Mouse (Mus musculus) embryonic facial prominence, embryonic 12.5 days (tissue): ENCODE results near the gene Ccdc88c. TPM values are rescaled to one million over a fixed set of nuclear protein-coding genes. Genes with fewer than 3 reads are reported as not detected.

Experiments used
- ATAC-seq: fragments of 200-750 bp; cut with Nextera tagmentation; 2 replicates; pipeline ENCODE4 v1.8.0; 2017; ENCODE audit not compliant: insufficient number of reproducible peaks, insufficient read depth, low FRiP score, low TSS enrichment
- H3K27ac ChIP-seq: fragments of 300-500 bp; sonication (generic); 2 replicates; pipeline ENCODE4 v1.5.1; 2016; ENCODE audit warnings: mild to moderate bottlenecking
- H3K27me3 ChIP-seq: fragments of 300-500 bp; sonication (generic); 2 replicates; pipeline ENCODE4 v1.6.1; 2016; ENCODE audit warnings: mild to moderate bottlenecking, moderate library complexity
- H3K36me3 ChIP-seq: fragments of 300-500 bp; sonication (generic); 2 replicates; pipeline ENCODE4 v1.6.1; 2016; ENCODE audit warnings: mild to moderate bottlenecking
- H3K4me1 ChIP-seq: fragments of 300-500 bp; sonication (generic); 2 replicates; pipeline ENCODE4 v1.6.1; 2016
- H3K4me2 ChIP-seq: fragments of 300-500 bp; sonication (generic); replicated peaks from 2 replicates; pipeline ENCODE4 v1.6.1; 2016; ENCODE audit warnings: mild to moderate bottlenecking, moderate library complexity
- H3K4me3 ChIP-seq: fragments of 300-500 bp; sonication (generic); 2 replicates; pipeline ENCODE4 v1.5.1; 2016; ENCODE audit warnings: mild to moderate bottlenecking
- H3K9ac ChIP-seq: fragments of 300-500 bp; sonication (generic); 2 replicates; pipeline ENCODE4 v1.6.1; 2016; ENCODE audit warnings: mild to moderate bottlenecking, moderate library complexity
- H3K9me3 ChIP-seq: fragments of 300-500 bp; sonication (generic); 2 replicates; pipeline ENCODE4 v1.6.1; 2016; ENCODE audit warnings: mild to moderate bottlenecking, moderate library complexity
- WGBS: fragments of 180-500 bp; shearing (Covaris S2); methylation state at CpG from one replicate; pipeline ENCODE4 v1.1.7; 2016; 5-methylcytosine and 5-hydroxymethylcytosine counted together
- polyA plus RNA-seq: library from polyadenylated mRNA; unstranded; fragments of >200 nt; fragmentation: Nextera tagmentation; extraction: Ambion mirVana; gene quantifications from 2 replicates; pipeline ENCODE4 v1.2.1, GENCODE M21; 2016

The Ccdc88c gene
- polyA plus RNA-seq, 1 experiment from 2014 or later, result 6.7 TPM

DNA sequence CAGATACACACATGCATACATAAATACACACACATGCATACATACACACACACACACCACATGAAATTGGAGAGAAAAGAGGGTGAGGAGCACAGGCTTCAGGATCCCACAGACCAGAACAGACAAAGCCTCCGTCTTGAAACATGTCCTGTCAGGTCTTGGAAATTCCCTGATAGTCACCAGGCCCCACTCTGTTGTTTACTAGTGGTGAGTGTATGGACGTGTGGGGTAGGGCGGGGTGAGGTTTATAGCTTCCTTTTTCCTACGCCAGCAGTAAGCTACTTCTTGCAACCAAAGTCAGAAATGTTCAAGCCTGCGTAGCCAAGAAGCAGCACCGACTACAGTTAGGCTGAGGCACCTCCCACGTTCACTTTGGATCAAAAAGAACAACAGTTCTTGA lies 145.7 kb downstream of the Ccdc88c start:
- no peak overlapping the region for H3K9ac ChIP-seq
- H3K27ac ChIP-seq, result no peak overlapping the region
- H3K4me3 ChIP-seq, result no peak overlapping the region
- ATAC-seq, result no peak
- H3K27me3 ChIP-seq, result no peaks in the 10 kb centered on the region
- no peaks in the 10 kb centered on the region for H3K9me3 ChIP-seq
- WGBS, result 83% methylated on average over 7 of the region's 7 CpGs
- no peak overlapping the region for H3K4me2 ChIP-seq
- H3K36me3 ChIP-seq, result no peaks in the 10 kb centered on the region
- H3K4me1 ChIP-seq, result no peaks in the 10 kb centered on the region

GRCm38 (mm10) chr12:100878556-100878955 lies 150.3 kb downstream of the Ccdc88c start:
- no peaks in the 10 kb centered on the region for H3K4me1 ChIP-seq
- WGBS, result 92% methylated on average over 16 of the region's 16 CpGs
- no peaks in the 10 kb centered on the region for H3K9me3 ChIP-seq
- no peak for ATAC-seq
- no peak overlapping the region for H3K27ac ChIP-seq
- H3K4me3 ChIP-seq, result no peak overlapping the region
- no peak overlapping the region for H3K9ac ChIP-seq
- H3K36me3 ChIP-seq, result no peaks in the 10 kb centered on the region
- no peaks in the 10 kb centered on the region for H3K27me3 ChIP-seq
- H3K4me2 ChIP-seq, result no peak overlapping the region

DNA sequence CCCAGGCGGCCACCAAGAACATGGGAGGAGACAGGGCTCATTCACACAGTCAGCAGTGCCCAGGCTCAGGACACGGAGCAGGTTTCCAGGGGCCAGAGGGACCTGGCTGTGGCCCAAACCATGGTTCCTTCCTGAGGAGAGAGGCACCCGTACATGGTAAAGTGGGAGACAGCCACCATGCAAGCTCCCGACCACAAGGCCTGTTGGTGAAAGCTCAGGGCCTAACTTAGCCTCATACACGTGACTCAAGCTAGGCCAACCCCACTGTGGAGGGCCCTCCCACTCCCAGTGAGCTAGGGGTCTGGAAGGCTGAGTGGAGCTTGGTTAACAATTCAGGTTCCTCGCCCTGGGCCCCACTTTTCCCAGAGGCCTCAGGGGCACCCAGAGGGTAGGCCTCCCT lies 150.9 kb downstream of the Ccdc88c start:
- Histone ChIP-seq H3K9me3 (no peaks in the 10 kb centered on the region), H3K36me3 (no peaks in the 10 kb centered on the region), H3K27me3 (no peaks in the 10 kb centered on the region), H3K4me3 (no peak overlapping the region), H3K27ac (no peak overlapping the region), H3K4me2 (no peak overlapping the region), H3K9ac (no peak overlapping the region), H3K4me1 (no peaks in the 10 kb centered on the region)
- 82% methylated on average over 6 of the region's 6 CpGs for WGBS
- ATAC-seq, result no peak

DNA sequence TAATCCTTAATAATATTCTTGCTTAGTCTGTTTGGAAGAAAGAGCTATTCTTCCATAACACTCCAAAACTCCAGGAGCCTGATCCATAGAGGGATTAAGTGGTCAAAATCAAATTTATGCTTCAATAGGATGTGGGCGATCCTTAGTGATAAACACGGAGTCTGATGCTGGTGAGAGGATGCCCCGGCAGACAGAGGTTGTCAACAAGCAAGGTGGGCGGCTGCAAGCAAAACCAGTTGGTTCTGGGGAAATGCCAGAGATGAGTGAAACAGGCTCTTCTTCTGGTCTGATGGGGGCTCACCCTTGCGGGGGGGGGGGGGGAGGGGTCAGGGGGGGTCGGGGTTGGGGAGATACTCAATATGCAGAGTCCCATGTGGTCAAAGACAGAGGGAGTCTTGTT lies 152.9 kb downstream of the Ccdc88c start:
- no peaks in the 10 kb centered on the region for H3K9me3 ChIP-seq
- no peak overlapping the region for H3K4me3 ChIP-seq
- H3K9ac ChIP-seq, result no peak overlapping the region
- no peak overlapping the region for H3K27ac ChIP-seq
- 73% methylated on average over 6 of the region's 6 CpGs for WGBS
- H3K4me1 ChIP-seq, result no peaks in the 10 kb centered on the region
- no peaks in the 10 kb centered on the region for H3K36me3 ChIP-seq
- no peak overlapping the region for H3K4me2 ChIP-seq
- ATAC-seq, result no peak
- H3K27me3 ChIP-seq, result no peaks in the 10 kb centered on the region

GRCm38 (mm10) chr12:100875553-100875952 lies 153.3 kb downstream of the Ccdc88c start:
- no peaks in the 10 kb centered on the region for H3K27me3 ChIP-seq
- no peak overlapping the region for H3K4me2 ChIP-seq
- H3K9ac ChIP-seq, result no peak overlapping the region
- H3K27ac ChIP-seq, result no peak overlapping the region
- no peaks in the 10 kb centered on the region for H3K4me1 ChIP-seq
- no peak for ATAC-seq
- WGBS, result 63% methylated on average over 3 of the region's 3 CpGs
- no peaks in the 10 kb centered on the region for H3K36me3 ChIP-seq
- no peaks in the 10 kb centered on the region for H3K9me3 ChIP-seq
- no peak overlapping the region for H3K4me3 ChIP-seq

DNA sequence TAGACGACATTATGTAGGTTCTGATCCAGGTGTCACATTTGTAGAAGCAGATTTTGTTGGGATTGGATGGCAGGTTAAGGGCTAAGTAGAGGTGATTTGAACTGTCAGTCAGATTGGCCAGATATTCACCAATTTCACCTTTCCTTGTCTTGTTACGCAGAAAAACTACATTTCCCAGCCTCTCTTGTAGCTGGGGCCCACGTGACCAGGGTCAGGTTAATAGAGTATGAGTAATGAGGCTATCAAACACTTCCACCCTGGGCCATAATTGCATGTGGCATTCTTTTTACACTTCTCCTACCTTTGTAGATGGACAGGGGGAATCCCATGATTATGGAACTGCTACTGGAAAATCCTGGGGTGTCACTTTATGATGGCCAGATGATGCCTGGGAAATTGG lies 155.2 kb downstream of the Ccdc88c start:
- Histone ChIP-seq H3K9me3 (no peaks in the 10 kb centered on the region), H3K4me2 (no peak overlapping the region), H3K9ac (no peak overlapping the region), H3K27me3 (no peaks in the 10 kb centered on the region), H3K4me1 (no peaks in the 10 kb centered on the region), H3K27ac (no peak overlapping the region), H3K36me3 (no peaks in the 10 kb centered on the region), H3K4me3 (no peak overlapping the region)
- WGBS, result 80% methylated on average over 3 of the region's 3 CpGs
- ATAC-seq, result no peak

DNA sequence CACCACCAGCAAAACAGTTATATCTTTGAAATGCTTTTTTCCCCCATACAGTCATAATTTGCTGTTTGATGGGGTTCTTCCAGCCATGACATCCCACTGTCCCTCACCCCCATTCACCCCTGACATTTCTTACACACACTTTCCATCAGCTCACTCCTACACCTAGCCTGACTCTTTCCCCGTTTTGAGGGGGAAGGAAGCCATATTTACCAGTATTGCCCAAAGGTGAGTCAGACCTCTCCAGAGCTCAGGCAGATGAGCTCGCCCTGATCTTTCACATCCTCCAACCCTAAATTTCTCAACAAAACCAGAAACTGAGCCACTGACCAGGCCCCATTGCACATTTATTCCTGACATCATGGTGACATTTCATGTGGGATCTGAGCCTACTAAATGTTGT lies 157.0 kb downstream of the Ccdc88c start:
- no peak for ATAC-seq
- no peak overlapping the region for H3K4me3 ChIP-seq
- 69% methylated on average over 2 of the region's 2 CpGs for WGBS

DNA sequence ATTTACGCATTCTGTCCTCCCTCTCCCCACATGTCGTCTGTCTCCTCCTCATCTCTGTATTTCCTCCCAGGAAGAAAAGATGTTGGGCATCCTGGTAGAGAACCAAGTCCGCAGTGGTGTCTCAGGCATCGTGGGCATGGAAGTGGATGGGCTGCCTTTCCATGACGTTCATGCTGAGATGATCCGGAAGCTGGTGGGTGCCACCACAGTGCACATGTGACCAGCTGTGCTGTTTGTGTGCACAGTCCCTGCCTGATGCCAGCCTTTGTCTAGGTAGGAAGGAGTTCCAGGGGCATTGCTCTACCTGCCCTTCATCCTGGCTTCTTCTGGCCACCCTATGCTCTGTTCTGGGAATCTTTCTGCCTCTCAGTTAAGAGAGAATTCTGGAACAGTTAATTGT lies 157.6 kb downstream of the Ccdc88c start:
- 95% methylated on average over 6 of the region's 6 CpGs for WGBS
- no peaks in the 10 kb centered on the region for H3K27me3 ChIP-seq
- no peak overlapping the region for H3K9ac ChIP-seq
- no peaks in the 10 kb centered on the region for H3K36me3 ChIP-seq
- no peak overlapping the region for H3K4me3 ChIP-seq
- ATAC-seq, result no peak
- H3K4me1 ChIP-seq, result no peaks in the 10 kb centered on the region
- no peak overlapping the region for H3K4me2 ChIP-seq
- no peaks in the 10 kb centered on the region for H3K9me3 ChIP-seq
- no peak overlapping the region for H3K27ac ChIP-seq

More for the DNA sequence above, 157.0 kb downstream of the Ccdc88c start:
- H3K27me3 ChIP-seq, result no peaks in the 10 kb centered on the region
- no peaks in the 10 kb centered on the region for H3K9me3 ChIP-seq
- H3K4me2 ChIP-seq, result no peak overlapping the region
- H3K27ac ChIP-seq, result no peak overlapping the region
- no peak overlapping the region for H3K9ac ChIP-seq
- H3K36me3 ChIP-seq, result no peaks in the 10 kb centered on the region
- no peaks in the 10 kb centered on the region for H3K4me1 ChIP-seq

- H3K4me2 ChIP-seq, result no peak overlapping the region
- H3K4me1 ChIP-seq, result no peaks in the 10 kb centered on the region
- no peak overlapping the region for H3K9ac ChIP-seq
- no peak overlapping the region for H3K27ac ChIP-seq
- no peak overlapping the region for H3K4me3 ChIP-seq
- no peaks in the 10 kb centered on the region for H3K9me3 ChIP-seq
- no peaks in the 10 kb centered on the region for H3K36me3 ChIP-seq
- no peak for ATAC-seq
- H3K27me3 ChIP-seq, result no peaks in the 10 kb centered on the region
- WGBS, result 59% methylated on average over 4 of the region's 4 CpGs
Observed at GRCm38 (mm10) chr12:100868049-100868622, 160.7 kb downstream of the Ccdc88c start.

- H3K27ac ChIP-seq, result no peak overlapping the region
- no peak overlapping the region for H3K4me2 ChIP-seq
- H3K4me1 ChIP-seq, result no peaks in the 10 kb centered on the region
- H3K36me3 ChIP-seq, result no peaks in the 10 kb centered on the region
- H3K4me3 ChIP-seq, result no peak overlapping the region
- no peaks in the 10 kb centered on the region for H3K27me3 ChIP-seq
- WGBS, result 84% methylated on average over 8 of the region's 8 CpGs
- H3K9ac ChIP-seq, result no peak overlapping the region
- ATAC-seq, result no peak
- H3K9me3 ChIP-seq, result no peaks in the 10 kb centered on the region
Observed at GRCm38 (mm10) chr12:100867097-100867496, 161.8 kb downstream of the Ccdc88c start.

- Histone ChIP-seq H3K9ac (no peak overlapping the region), H3K4me3 (no peak overlapping the region), H3K27me3 (no peaks in the 10 kb centered on the region), H3K4me1 (no peaks in the 10 kb centered on the region), H3K4me2 (no peak overlapping the region), H3K27ac (no peak overlapping the region), H3K36me3 (no peaks in the 10 kb centered on the region), H3K9me3 (no peaks in the 10 kb centered on the region)
- 82% methylated on average over 11 of the region's 11 CpGs for WGBS
- ATAC-seq, result no peak
Observed at GRCm38 (mm10) chr12:100865509-100866078, 163.3 kb downstream of the Ccdc88c start.

DNA sequence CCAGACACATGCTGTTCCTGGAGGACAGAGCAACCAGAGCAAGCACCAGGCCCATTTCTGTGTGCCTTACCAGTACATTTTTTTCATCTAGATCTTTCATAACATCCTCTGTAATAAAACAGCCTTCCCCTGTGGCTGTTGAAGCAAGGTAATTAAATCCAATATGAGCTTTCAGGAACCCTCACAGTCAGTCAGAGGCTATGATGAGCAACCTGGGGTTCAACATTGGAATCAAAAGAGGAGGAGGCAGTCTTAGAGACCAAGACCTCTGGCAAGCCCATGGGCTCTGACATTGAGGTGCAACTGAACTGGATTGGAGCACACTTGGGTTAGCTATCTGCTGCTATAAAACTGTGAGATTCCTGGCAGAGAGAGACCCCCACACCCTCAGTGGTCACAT lies 163.8 kb downstream of the Ccdc88c start:
- Histone ChIP-seq H3K4me2 (no peak overlapping the region), H3K27ac (no peak overlapping the region), H3K9me3 (no peaks in the 10 kb centered on the region), H3K36me3 (no peaks in the 10 kb centered on the region), H3K9ac (no peak overlapping the region), H3K4me1 (no peaks in the 10 kb centered on the region), H3K27me3 (no peaks in the 10 kb centered on the region), H3K4me3 (no peak overlapping the region)
- ATAC-seq, result no peak
